Mouse (Mus musculus) granulocyte monocyte progenitor cell, adult 5-6 weeks (primary cell): Measurements from ENCODE around the gene Hmgcl. TPM values are rescaled to one million over a fixed set of nuclear protein-coding genes. Genes with fewer than 3 reads are reported as not detected.
"Not testable (repeated sequence)": the region's sequence is repeated elsewhere in the genome, so short reads cannot be mapped to it uniquely, and the experiment has no call there.

Source experiments
- ATAC-seq: replicated peaks from 2 replicates; pipeline ENCODE4 v1.8.0; 2016; ENCODE audit warnings: mild to moderate bottlenecking, moderate TSS enrichment, inconsistent platforms; ENCODE audit not compliant: poor library complexity, severe bottlenecking
- total RNA-seq, 2 experiments: library from RNA; stranded (forward) in 1 of 2; stranded (reverse) in 1 of 2; fragments of 200-712, 200-1000 nt in 1 of 2; fragments of >200 nt in 1 of 2; fragmentation: Nextera tagmentation in 1 of 2; gene quantifications; 2 replicates each; pipeline ENCODE4 v1.2.3; 2014 to 2017

The Hmgcl gene
- total RNA-seq, 2 experiments from 2014 or later, result 36.6 to 61.2 TPM

DNA sequence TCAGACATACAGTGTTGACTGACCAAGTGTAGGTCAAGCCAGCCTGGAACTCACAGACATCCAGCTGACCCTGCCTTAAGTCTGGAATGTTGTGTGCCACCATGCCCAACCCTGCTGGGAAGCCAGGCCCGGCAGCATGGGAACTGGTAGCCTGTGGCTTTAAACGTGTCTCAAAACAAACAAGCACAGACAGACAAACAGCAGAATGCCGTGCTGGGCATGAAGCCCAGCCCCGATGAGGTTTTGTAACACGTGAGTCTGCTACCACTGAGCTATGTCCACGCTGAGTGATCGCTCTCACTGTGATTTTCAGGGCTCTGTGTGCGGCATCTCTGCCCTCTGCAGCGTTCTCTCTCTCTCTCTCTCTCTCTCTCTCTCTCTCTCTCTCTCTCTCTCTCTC lies 9.6 kb downstream of the Hmgcl start:
- ATAC-seq, result no peak

- ATAC-seq, result no peak
Measured at GRCm38 (mm10) chr4:135958354-135958753, 12.1 kb downstream of the Hmgcl start.

DNA sequence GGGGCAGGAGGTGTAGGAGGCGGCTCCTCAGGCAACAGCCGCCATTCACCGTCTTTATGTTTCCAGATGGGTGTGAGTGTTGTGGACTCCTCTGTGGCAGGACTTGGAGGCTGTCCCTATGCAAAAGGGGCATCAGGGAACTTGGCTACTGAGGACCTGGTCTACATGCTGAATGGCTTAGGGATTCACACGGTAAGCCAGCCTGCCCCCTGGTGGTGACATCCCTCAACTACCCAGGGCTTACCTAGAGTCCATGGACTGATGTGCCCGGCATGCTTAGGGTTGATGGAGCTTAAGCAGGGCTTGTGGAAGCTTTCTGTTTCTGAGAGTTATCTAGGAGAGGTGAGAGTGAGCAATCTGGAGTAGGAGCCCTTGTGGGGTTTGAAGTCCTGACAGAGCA lies 14.5 kb downstream of the Hmgcl start:
- peak; percentile 54 for ATAC-seq

GRCm38 (mm10) chr4:135961709-135962108 lies 15.5 kb downstream of the Hmgcl start:
- ATAC-seq, result no peak

DNA sequence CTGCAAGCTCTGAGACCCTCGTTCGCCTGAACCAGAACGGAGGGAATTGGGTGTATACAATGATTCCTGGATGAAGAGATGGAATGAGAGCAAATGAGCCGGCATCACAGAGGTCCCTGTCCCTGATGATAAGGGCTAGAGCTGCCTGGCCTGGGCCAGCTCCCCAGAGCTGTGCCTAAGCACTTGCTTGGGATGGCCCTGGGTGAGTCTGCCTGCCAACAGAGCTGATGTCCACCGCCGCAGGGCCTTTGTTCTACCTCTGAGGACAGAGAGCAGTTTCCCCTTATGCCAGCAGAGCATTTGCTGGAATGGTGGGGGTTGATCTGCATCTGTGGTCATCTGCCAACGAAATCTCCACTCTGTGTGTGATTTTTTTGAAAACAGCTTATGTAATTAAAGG lies 15.9 kb downstream of the Hmgcl start:
- ATAC-seq, result no peak

DNA sequence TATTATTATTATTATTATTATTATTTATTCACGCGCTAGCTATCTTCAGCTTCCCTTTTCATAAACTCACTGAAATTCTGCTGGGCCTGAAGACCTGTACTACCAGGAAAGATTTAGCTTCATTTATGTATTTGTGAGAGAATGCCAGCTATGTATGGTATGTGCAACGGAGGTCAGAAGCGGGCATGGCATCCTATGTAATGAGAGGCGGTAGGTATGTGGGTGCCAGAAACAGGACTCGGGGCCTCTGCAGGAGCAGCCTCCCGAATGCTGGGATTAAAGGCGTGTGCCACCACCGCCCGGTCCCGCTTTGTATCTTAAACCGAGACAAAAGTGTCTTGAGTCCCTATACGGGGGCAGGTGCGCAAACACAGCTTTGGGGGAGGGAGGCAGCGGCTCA lies 16.7 kb downstream of the Hmgcl start:
- ATAC-seq, result no peak; the same call in 1 of the 2 replicates

GRCm38 (mm10) chr4:135963457-135964193 lies 17.4 kb downstream of the Hmgcl start, which contains the start of gene Gale:
Gale (plus strand) TSS chr4:135963727.
- peak; percentile 83 for ATAC-seq

- ATAC-seq, result peak; percentile 28
Measured at GRCm38 (mm10) chr4:135964426-135964825, 18.2 kb downstream of the Hmgcl start.

DNA sequence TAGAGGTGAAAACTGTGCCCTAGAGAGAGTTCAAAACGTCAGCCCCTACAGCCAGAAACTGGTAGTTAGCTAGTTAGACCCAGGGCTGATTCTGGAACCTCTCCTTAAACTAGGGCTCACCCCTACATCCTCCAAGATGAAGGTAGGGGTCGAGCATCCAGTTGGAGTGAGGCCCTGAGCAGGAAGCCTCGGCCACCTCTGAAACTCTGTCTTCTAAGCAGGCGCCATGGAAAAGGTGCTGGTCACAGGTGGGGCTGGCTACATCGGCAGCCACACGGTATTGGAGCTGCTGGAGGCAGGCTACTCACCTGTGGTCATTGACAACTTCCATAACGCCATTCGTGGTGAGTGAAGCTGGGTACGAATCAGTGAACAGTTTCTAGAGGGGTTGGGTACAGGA lies 18.9 kb downstream of the Hmgcl start:
- ATAC-seq, result no peak

DNA sequence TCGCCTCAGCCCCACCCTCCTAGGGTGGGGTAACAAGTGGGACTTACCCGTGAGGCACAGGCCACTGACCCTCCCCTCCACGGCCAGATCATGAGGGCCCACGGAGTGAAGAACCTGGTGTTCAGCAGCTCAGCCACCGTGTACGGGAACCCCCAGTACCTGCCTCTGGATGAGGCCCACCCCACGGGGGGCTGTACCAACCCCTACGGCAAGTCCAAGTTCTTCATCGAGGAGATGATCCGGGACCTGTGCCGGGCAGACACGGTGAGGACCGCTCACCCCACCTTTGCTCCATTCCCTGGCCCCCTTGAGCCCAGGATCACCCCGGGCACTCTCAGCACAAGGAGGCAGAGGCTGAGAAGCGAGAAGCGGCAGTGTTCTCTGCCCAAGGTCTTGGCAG lies 20.0 kb downstream of the Hmgcl start:
- no peak for ATAC-seq

- no peak for ATAC-seq
Measured at GRCm38 (mm10) chr4:135967086-135967760, 21.0 kb downstream of the Hmgcl start.

DNA sequence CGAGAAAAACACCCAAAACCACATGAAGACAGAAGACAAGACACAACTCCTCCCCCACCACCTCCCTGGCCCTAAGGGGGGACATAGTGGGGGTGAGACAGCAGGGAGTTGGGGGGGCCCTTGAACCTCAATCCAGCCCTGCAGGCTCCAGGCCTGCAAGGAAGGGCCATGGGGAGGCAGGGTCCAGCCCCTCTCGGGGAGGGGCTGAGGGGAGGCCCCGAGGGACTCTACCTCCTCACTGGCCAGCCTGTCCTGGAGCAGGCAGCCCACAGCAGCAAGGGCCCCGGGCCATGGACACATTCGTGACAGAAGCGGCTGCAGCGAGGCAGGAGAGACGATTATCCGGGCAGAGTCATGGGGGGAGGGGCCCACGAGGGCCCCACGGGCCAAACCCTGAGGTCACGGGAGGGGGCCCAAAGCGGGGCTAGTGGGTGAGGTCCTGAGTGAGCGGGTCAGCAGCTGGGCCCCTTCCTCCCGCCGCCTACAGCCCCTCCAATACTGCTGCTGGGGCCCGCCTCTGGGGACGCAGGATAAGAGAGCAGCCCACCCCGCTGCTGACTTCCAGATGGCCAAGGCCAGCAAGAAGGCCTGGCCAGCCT lies 22.1 kb downstream of the Hmgcl start:
- no peak for ATAC-seq

DNA sequence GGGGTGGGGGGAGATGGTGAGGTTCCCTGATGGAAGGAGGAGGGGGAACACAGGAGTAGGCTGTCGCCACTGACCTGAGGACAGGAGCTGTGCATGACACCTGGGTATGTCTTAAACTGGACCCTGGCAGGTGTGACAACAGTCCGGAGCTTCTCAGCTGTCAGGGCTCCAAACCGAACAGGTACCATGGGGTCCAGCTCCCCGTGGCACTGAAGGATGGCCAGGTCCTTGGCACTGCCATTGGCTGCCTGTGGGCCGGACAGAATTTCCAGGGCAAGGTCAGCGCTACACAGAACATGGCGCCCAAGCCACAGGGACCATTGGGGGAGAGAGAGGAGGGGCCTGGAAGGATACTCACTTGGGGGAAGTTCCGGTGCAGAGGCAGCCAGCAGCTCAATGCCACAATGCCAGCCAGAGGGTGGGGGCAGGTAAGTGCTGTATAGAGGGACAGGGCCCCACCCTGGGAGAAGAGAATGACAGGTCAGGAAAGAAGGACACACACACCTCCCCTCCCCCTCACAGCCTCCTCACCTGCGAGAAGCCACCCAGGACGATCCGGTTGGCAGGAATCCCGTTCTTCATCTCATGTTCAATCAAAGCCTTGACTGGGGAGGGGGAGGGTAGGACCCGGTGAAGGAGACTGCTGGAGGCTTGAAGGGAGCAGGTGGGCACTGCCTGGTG lies 23.0 kb downstream of the Hmgcl start:
- no peak for ATAC-seq

GRCm38 (mm10) chr4:135970585-135970984 lies 24.3 kb downstream of the Hmgcl start:
- no peak for ATAC-seq

DNA sequence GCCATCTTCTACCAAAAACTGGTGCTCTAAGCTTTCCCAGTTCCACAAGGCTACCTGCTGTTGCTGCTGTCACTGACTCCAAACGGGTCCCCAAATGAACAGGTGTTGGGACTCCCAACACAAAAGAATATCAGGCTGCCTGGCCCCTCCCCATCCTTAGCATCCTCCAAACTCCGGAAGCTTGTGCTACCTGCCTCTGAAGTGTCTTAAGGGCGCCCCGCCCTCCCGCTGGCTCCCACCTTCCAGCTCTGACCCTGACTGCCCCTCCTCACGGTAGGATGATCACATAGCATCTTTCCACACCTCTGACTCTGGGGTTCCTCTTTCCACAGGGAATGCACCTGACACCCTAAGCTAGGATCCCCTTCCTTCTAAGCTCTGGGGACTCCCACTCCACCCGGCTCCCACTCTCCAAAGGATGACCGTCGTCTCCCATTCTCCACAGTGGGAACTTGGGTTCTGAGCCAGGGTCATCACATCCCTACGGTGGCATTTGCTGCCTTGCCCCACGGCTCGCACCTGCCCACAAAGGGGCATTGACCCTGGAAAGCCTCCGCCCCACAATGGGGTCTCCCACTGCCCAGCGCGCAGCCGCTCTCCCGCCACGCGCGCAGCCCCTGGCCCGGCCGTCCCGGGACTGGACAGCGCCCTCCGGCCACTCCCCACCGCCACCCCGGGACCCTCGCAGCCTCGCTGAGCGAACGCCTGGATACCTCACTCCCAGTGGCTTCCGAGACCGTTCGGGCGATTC lies 25.7 kb downstream of the Hmgcl start:
- ATAC-seq, result peak; percentile 35

DNA sequence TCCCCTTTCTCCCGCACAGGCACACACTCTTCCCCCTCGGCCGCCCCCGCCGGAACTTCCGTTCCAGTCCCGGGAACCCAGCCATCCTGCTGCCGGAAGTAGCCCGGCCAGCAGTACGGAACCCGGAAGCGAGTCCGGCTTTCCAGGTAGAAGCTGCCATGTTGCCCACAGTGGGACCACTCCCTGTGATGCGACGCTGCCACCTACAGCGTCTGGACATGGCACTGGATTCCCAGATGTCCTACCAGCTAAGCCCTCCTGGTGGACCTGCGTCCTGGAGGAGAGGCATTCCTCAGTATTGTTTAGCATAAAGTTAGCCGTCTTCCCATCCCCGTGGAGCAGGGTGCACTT lies 26.3 kb downstream of the Hmgcl start, which contains the start of gene Lypla2:
Gene Lypla2 (minus strand): TSS at position 71 of the 351 bp plus-strand sequence.
- peak; percentile 68 for ATAC-seq

DNA sequence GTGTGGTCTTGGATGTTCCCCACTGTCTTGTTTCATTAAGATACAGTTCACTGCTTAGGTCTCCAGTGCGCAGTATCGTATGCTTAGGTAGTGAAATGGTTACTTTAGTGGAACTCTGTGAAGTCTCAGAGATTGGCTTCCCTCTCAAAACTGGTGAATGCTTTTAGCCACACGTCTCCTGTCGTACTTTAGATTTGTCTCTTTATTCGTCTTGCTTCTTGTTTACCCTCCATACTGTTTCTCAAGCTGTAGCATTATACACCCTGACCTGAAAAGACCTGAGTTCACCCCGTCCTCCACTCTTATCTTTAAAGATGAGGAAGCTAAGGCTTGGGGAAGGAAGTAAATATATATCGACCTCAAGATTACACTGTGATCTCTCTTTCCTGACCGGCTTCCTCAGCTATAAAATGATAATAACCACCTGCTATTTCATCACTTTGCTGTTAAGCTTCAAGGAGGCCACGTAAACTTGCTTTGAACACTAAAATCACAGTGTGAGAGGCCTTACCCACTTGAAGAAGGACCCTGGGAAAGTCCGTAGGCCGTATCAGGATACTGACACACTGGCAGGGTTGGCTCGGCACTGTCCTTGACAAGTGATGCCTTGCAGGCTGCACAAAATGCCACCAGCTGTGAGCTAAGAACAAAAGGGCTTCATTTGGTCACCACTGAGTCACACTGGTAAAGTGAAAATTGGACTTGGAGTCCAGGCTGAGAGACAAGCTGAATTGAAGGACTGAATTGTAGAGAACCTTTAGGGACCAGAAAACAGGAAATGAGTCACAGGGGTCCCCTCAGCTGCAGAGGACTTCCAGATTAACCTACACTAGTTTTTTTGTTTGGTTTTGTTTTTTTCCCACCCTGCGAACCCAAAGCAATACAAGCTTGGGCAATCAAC lies 26.9 kb downstream of the Hmgcl start:
- ATAC-seq, result peak; percentile 40

DNA sequence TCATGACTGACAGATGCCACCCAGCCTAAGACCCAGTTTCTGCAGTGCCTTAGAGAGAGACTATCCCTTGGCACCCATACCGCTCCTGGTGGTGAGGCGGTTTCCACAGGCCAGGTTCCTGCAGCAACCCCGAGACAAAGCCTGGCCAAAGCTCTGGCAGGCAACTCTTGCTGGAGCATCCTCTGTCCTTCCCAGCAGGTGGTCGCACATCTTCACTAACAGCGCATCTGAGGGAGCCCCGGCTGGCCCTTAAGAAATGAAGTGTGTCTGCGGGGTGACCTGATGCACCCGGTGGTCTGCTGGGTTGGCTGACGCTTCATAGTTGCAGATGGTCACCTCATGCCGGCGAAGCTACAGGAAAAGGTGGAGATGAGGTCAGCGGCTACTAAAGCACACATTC lies 29.9 kb downstream of the Hmgcl start:
- ATAC-seq, result no peak

DNA sequence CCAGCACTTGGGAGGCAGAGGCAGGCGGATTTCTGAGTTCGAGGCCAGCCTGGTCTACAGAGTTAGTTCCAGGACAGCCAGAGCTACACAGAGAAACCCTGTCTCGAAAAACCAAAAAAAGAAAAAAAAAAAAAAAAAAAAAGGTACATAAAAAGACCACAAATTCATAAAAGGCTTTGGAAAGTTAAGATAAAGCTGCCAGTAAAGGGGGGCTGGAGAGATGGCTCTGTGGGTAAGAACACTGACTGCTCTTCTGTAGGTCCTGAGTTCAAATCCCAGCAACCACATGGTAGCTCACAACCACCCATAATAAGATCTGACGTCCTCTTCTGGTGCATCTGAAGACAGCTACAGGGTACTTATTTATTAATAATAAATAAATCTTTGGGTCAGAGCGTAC lies 34.0 kb downstream of the Hmgcl start:
- not testable (repeated sequence) for ATAC-seq
